Mouse (Mus musculus) ovary, adult 18-20 months (tissue): Measurements from ENCODE around the gene Arhgdib.
A peak's percentile ranks its signal among the peaks of the same experiment; 100 is the strongest.

ENCODE experiments used
- DNase-seq: peaks from one replicate; pipeline ENCODE4 v3.0.0; 2022; ENCODE audit warnings: low spot score, mixed read lengths

The Arhgdib gene

GRCm38 (mm10) chr6:136920320-136921257, 21.1 kb downstream of the Arhgdib start:
- peak; percentile 28 for DNase-seq

- DNase-seq = no peak
These were observed 23.8 kb downstream of the Arhgdib start for GRCm38 (mm10) chr6:136917885-136918284.

DNA sequence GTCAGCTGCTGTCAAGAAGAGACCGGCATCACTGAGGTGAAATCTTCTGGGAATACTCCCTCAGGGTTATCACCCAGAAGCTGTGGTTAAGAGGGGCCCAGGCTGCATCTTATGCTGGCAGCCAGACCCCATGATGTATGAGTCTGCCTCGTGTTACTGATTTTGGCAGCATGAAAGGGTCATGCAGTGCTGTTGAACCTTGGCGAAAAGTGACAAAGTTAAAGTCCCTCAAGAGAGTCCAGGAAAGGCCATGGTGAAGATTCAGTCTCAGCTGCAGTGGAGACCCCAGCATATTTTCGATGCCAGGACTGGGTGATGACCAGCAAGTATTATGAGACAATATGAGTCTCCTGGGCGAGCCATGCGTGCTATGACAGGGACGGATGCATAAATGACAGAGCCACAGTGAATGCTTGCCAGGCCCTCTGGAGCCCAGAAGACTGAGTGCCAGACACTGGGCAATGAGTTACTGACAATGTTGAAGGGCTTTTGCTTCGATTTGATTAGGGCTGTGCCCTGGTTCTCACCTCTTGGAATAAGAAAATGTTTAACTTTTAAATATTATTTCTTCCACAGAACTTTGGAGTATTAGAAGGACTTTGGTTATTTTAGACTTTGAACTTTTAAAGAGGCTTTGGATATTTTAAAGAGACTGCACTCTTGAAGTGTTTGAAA, 25.8 kb downstream of the Arhgdib start:
- no peak for DNase-seq

- DNase-seq = no peak
These were observed 27.5 kb downstream of the Arhgdib start for GRCm38 (mm10) chr6:136914234-136914633.

- peak; percentile 14 for DNase-seq
These were observed 28.1 kb downstream of the Arhgdib start for GRCm38 (mm10) chr6:136913384-136914126.

GRCm38 (mm10) chr6:136912751-136913265, 28.9 kb downstream of the Arhgdib start:
- DNase-seq = no peak

- no peak for DNase-seq
These were observed 31.3 kb downstream of the Arhgdib start for GRCm38 (mm10) chr6:136910247-136910890.

- no peak for DNase-seq
These were observed 34.8 kb downstream of the Arhgdib start for GRCm38 (mm10) chr6:136906937-136907293.

DNA sequence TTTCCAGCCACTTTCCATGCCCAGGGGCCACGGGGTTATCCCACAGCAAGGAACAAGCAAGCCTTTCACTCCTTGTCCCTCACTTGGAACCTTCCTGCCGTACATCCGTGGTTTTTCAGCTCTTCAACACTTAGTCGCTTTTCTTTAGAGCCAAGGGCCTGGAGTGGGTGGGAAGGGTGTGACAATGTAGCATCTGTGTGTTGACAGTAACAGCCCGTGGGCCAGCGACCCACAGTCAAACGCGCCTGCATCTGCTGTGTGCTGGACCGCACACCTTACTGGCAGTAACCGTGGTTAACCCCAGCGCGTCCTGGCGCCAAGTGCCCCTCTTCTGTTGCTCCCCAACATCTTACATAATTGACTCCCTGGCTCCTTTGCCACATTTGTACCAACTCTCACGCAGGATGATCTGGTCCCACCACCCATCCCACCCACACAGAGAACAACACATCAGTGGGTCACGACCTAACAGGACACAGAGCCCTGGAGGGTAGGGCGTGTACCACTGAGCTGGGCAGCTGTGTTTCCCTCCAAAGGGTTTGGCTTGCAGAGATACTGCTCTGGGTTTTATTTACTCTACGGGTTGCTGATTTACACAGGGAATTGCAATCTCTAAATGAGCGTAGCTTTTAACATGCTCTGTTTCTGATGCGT, 35.3 kb downstream of the Arhgdib start:
- DNase-seq = no peak

- DNase-seq = no peak
These were observed 37.7 kb downstream of the Arhgdib start for GRCm38 (mm10) chr6:136903885-136904470.

- no peak for DNase-seq
These were observed 39.2 kb downstream of the Arhgdib start for GRCm38 (mm10) chr6:136902527-136902926.

DNA sequence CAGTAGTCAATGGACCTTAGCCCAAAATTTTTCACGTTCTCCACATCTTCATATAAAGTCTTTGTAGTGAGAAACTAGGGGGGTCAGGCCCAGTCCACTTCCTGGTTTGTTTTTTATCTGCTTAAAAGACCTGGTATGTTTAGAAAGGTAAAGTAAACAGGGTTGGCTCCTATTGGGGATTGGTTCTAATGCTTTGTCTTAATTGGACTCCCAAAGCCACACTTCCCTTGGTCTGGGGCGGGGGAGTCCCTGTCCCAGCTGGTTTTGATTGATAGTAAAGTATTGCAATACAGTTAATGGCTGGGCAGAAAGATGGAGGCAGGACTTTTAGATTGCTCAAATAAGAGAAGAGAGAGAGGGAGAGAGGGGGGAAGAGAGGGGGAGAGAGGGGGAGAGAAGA, 40.7 kb downstream of the Arhgdib start:
- no peak for DNase-seq

- DNase-seq = no peak
These were observed 41.2 kb downstream of the Arhgdib start for GRCm38 (mm10) chr6:136900369-136901009.

- no peak for DNase-seq
These were observed 42.7 kb downstream of the Arhgdib start for GRCm38 (mm10) chr6:136898954-136899353.

DNA sequence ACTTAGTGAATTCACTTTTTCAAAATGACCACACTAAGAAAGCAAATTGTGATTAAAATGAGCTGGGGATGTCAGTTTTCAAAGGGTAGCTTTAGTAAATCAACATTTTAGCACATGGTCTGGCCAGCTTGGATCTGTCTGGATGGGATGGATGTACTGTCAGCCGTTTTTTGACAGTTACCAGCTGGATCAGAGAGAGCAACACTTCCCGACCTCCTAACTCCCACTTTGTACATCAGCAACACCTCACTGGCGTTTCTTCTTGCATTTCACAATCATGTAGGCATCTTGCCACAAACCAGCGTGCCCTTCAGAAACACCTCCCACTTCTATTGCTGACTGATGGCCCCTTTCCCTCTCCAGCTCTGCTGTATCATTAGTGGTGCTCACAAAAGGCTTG, 43.5 kb downstream of the Arhgdib start:
- no peak for DNase-seq

GRCm38 (mm10) chr6:136897789-136898188, 43.9 kb downstream of the Arhgdib start:
- DNase-seq = no peak

DNA sequence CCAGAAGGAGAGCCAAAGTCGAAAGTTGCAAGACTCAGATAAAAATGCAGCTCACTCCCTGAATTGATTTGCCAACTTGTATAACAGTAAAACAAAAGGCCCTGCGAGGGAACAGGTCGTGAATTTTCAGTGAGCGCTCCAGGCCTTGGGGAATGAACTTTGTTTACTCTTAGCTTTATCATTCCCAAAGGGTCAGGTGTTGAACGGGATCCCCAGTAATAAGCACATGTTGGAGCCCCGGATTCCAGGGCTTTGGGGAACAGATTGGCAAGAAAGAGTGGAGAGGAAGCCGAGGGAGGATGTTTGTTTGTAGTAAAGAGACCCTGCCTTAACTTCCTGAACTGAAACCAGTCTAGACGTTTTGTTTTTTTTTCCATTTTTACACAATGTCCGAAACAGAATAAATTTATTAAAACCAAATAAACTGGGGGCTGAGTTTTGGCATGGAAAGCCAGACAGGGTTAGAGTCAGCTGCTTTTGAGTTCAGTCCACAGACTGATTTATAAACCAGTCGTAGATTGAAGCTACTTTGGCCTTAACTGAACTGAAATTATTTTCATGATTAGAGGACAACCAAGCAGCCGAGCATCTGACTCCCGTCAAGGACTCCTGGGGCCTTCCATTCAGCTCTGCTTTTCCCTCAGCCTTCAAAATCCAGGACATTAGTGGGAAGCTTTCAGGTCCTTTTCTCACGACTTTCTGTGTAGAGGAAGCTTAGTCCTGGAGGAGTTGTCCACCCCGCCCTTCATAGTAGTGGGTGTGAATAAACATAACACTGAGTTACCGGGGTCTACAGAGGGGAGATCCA, 47.0 kb downstream of the Arhgdib start:
- peak; percentile 20 for DNase-seq

- DNase-seq = no peak
These were observed 49.7 kb downstream of the Arhgdib start for GRCm38 (mm10) chr6:136892002-136892401.

- no peak for DNase-seq
These were observed 52.1 kb downstream of the Arhgdib start for GRCm38 (mm10) chr6:136889554-136889953.

- DNase-seq = no peak
These were observed 52.6 kb downstream of the Arhgdib start for GRCm38 (mm10) chr6:136889067-136889466.
